ENCODE assay signal across 8 mouse cellular contexts in genomic region chr17:70707819-70708140, GRCm38 (mm10).
DNase-seq lines count a peak whose midpoint lies in the region; ATAC-seq and TF ChIP-seq lines count a peak whose summit lies in the region.

No protein-coding gene starts in this region.

- no peak for DNase-seq in heart, postnatal 4 days
- no peak for DNase-seq in ES-E14 (ENCODE audit: low read depth, low spot score)
- no peak for DNase-seq in urinary bladder, adult 2 months (ENCODE audit: low spot score)
- DNase-seq in adrenal gland, postnatal 36 days, result no peak

- peaks cover 20% of the 10 kb centered on the region for H3K27me3 ChIP-seq in heart, embryonic 13.5 days (replicated peaks)
- H3K27me3 ChIP-seq in hindbrain, embryonic 12.5 days, result peaks cover 2% of the 10 kb centered on the region
- H3K27me3 ChIP-seq in midbrain, embryonic 12.5 days, result peaks cover 34% of the 10 kb centered on the region

- 25% methylated on average over 6 of the region's 6 CpGs for WGBS in heart, embryonic 13.5 days
- 34% methylated on average over 6 of the region's 6 CpGs for WGBS in hindbrain, embryonic 12.5 days
- whole genome bisulfite sequencing in midbrain, embryonic 12.5 days, result 38% methylated on average over 6 of the region's 6 CpGs

- H3K9me3 ChIP-seq in heart, embryonic 13.5 days, result no peaks in the 10 kb centered on the region
- H3K9me3 ChIP-seq in ES-E14 (ENCODE audit: control insufficient read depth, insufficient read depth, low read depth, low read length), result no peaks in the 10 kb centered on the region
- H3K9me3 ChIP-seq in hindbrain, embryonic 12.5 days (replicated peaks), result no peaks in the 10 kb centered on the region
- H3K9me3 ChIP-seq in midbrain, embryonic 12.5 days, result no peaks in the 10 kb centered on the region

- 0 out of 2 replicates have a peak overlapping the region, but pooled peaks have one; percentile 1 for H3K9ac ChIP-seq in heart, embryonic 13.5 days
- no peak overlapping the region; the same call in 1 of the 2 replicates for H3K9ac ChIP-seq in ES-E14 (ENCODE audit: insufficient read depth, low read depth, low read length, poor library complexity, severe bottlenecking)
- no peak overlapping the region; the same call in 1 of the 2 replicates for H3K9ac ChIP-seq in hindbrain, embryonic 12.5 days
- no peak overlapping the region for H3K9ac ChIP-seq in midbrain, embryonic 12.5 days (replicated peaks)

- no peaks in the 10 kb centered on the region for H3K36me3 ChIP-seq in heart, embryonic 13.5 days
- H3K36me3 ChIP-seq in ES-E14 (ENCODE audit: control insufficient read depth, insufficient read depth, low read length, poor library complexity, severe bottlenecking), result no peaks in the 10 kb centered on the region
- H3K36me3 ChIP-seq in hindbrain, embryonic 12.5 days, result no peaks in the 10 kb centered on the region
- H3K36me3 ChIP-seq in midbrain, embryonic 12.5 days, result no peaks in the 10 kb centered on the region

- H3K4me1 ChIP-seq in heart, embryonic 13.5 days, result peaks cover 11% of the 10 kb centered on the region
- H3K4me1 ChIP-seq in ES-E14 (ENCODE audit: control insufficient read depth in 2 of 2, insufficient read depth in 2 of 2, low read length in 2 of 2, poor library complexity in 1 of 2), result 0 out of 4 replicates have a peak, but pooled peaks cover 0 to 4% of the 10 kb centered on the region in 2 experiments
- H3K4me1 ChIP-seq in hindbrain, embryonic 12.5 days, result peaks cover 6% of the 10 kb centered on the region
- peaks cover 11% of the 10 kb centered on the region for H3K4me1 ChIP-seq in midbrain, embryonic 12.5 days

- peak overlapping the region; percentile 38; the same call in 1 of the 2 replicates for H3K4me3 ChIP-seq in heart, embryonic 13.5 days
- H3K4me3 ChIP-seq in ES-E14 (ENCODE audit: insufficient read depth in 1 of 2, low read depth in 1 of 2, low read length in 2 of 2, poor library complexity in 1 of 2, severe bottlenecking in 1 of 2), result peak overlapping the region; percentile 51 to 66; a peak in 3 of 4 replicates
- H3K4me3 ChIP-seq in hindbrain, embryonic 12.5 days, result no peak overlapping the region
- H3K4me3 ChIP-seq in midbrain, embryonic 12.5 days, result no peak overlapping the region

- no peak overlapping the region for H3K27ac ChIP-seq in heart, embryonic 13.5 days (replicated peaks)
- H3K27ac ChIP-seq in ES-E14 (ENCODE audit: insufficient read depth, low read depth, low read length, poor library complexity, severe bottlenecking), result no peak overlapping the region
- H3K27ac ChIP-seq in hindbrain, embryonic 12.5 days, result no peak overlapping the region
- no peak overlapping the region for H3K27ac ChIP-seq in midbrain, embryonic 12.5 days (replicated peaks)

- peak overlapping the region; percentile 64 for H3K4me2 ChIP-seq in heart, embryonic 13.5 days
- peak overlapping the region; percentile 57; the same call in 1 of the 2 replicates for H3K4me2 ChIP-seq in hindbrain, embryonic 12.5 days (replicated peaks)
- H3K4me2 ChIP-seq in midbrain, embryonic 12.5 days (replicated peaks), result peak overlapping the region; percentile 56; the same call in 1 of the 2 replicates

- in situ Hi-C loops in ES-E14 (cut with MboI; ENCODE audit: low sequenced_read_pairs in 2 of 2, unreplicated experiment in 2 of 2), result no loop called here

- ATAC-seq in heart, embryonic 13.5 days (ENCODE audit: extremely low read depth, insufficient number of reproducible peaks, low FRiP score, low TSS enrichment), result no peak
- peak; percentile 41; the same call in 1 of the 2 replicates for ATAC-seq in hindbrain, embryonic 12.5 days (ENCODE audit: low FRiP score)
- ATAC-seq in midbrain, embryonic 12.5 days (ENCODE audit: low FRiP score, low read depth), result no peak
- ATAC-seq in erythroid progenitor cell, adult 5-6 weeks (replicated peaks; ENCODE audit: low FRiP score, poor library complexity, severe bottlenecking), result no peak

TF ChIP-seq in ES-E14, 5 proteins besides CTCF, POLR2A, EP300 and RAD21:
- TF ChIP-seq MAFK (IDR thresholded peaks at IDR 0.05; ENCODE audit: insufficient read depth, low read depth, low read length), result no peak
- no peak for TF ChIP-seq CHD2 (IDR thresholded peaks at IDR 0.05; ENCODE audit: low read depth, low read length)
- TF ChIP-seq ZC3H11A (IDR thresholded peaks at IDR 0.05; ENCODE audit: borderline replicate concordance, low read depth, low read length), result no peak
- no peak for TF ChIP-seq HCFC1 (IDR thresholded peaks at IDR 0.05; ENCODE audit: borderline replicate concordance, insufficient read depth, low read length)
- TF ChIP-seq ZNF384 (IDR thresholded peaks at IDR 0.05; ENCODE audit: low read depth, low read length), result no peak

Comparison
In these comparisons a context has a peak if more than half of its experiments do, and no peak if none do; other contexts are left out.
1. H3K4me3 ChIP-seq: peak in heart, embryonic 13.5 days (single experiment) and ES-E14 (2 of 2); none in hindbrain, embryonic 12.5 days (single experiment) and midbrain, embryonic 12.5 days (single experiment).
2. Peak in every context shown above with its lines, with median percentiles within 50 percentile points of each other: H3K4me2 ChIP-seq.